Mouse (Mus musculus) liver, postnatal 0 days (tissue): Measurements from ENCODE around the gene Hyls1. TPM values are rescaled to one million over a fixed set of nuclear protein-coding genes. Genes with fewer than 3 reads are reported as not detected.

Source experiments
- ATAC-seq: fragments of 200-750 bp; cut with Nextera tagmentation; 2 replicates; pipeline ENCODE4 v1.8.0; 2017; ENCODE audit warnings: mild to moderate bottlenecking, moderate library complexity
- DNase-seq: peaks from one replicate; pipeline ENCODE4 v3.0.0-alpha.2; 2016
- H3K27ac ChIP-seq: fragments of 300-500 bp; sonication (generic); 2 replicates; pipeline ENCODE4 v1.5.1; 2014; ENCODE audit warnings: antibody characterized with exemption, moderate library complexity, mild to moderate bottlenecking, low read depth
- H3K27me3 ChIP-seq: fragments of 300-500 bp; sonication (generic); 2 replicates; pipeline ENCODE4 v1.6.1; 2014; ENCODE audit warnings: low read length, control low read depth, mixed read lengths; ENCODE audit not compliant: insufficient read depth
- H3K36me3 ChIP-seq: fragments of 300-500 bp; sonication (generic); replicated peaks from 2 replicates; pipeline ENCODE4 v1.6.1; 2014; ENCODE audit warnings: mild to moderate bottlenecking, control low read depth, low read length, moderate library complexity, mixed read lengths; ENCODE audit not compliant: insufficient read depth
- H3K4me1 ChIP-seq: fragments of 300-500 bp; sonication (generic); 2 replicates; pipeline ENCODE4 v1.6.1; 2014; ENCODE audit warnings: antibody characterized with exemption, mild to moderate bottlenecking, control low read depth; ENCODE audit not compliant: insufficient read depth
- H3K4me2 ChIP-seq: fragments of 300-500 bp; sonication (generic); 2 replicates; pipeline ENCODE4 v1.6.1; 2014; ENCODE audit warnings: low read depth, mild to moderate bottlenecking, low read length, moderate library complexity, mixed read lengths
- H3K4me3 ChIP-seq: fragments of 300-500 bp; sonication (generic); 2 replicates; pipeline ENCODE4 v1.5.1; 2014; ENCODE audit warnings: low read depth, low read length
- H3K9ac ChIP-seq: fragments of 300-500 bp; sonication (generic); replicated peaks from 2 replicates; pipeline ENCODE4 v1.6.1; 2014; ENCODE audit warnings: mild to moderate bottlenecking, moderate library complexity
- H3K9me3 ChIP-seq: fragments of 300-500 bp; sonication (generic); 2 replicates; pipeline ENCODE4 v1.6.1; 2016; ENCODE audit warnings: mild to moderate bottlenecking, control low read depth, low read length, mixed read lengths
- CTCF ChIP-seq: sonication (generic); IDR thresholded peaks from 2 replicates; pipeline ENCODE4 v1.5.1; 2016; ENCODE audit warnings: antibody characterized with exemption, low read depth
- EP300 ChIP-seq: IDR thresholded peaks from 2 replicates; pipeline ENCODE4 v1.6.1; 2016; ENCODE audit warnings: antibody characterized with exemption, low read depth, mild to moderate bottlenecking
- WGBS: fragments of 180-500 bp; shearing (Covaris S2); extraction: QIAGEN DNeasy Blood & Tissue Kit; methylation state at CpG from one replicate; pipeline ENCODE4 v1.1.7; 2014; ENCODE audit not compliant: insufficient replicate concordance; 5-methylcytosine and 5-hydroxymethylcytosine counted together
- polyA plus RNA-seq: library from polyadenylated mRNA; unstranded; fragments of >200 nt; fragmentation: Nextera tagmentation; extraction: Ambion mirVana; gene quantifications from 2 replicates; pipeline ENCODE4 v1.2.1, GENCODE M21; 2015

Hyls1 gene
- polyA plus RNA-seq, 1 experiment from 2014 or later, result 4.7 TPM

DNA sequence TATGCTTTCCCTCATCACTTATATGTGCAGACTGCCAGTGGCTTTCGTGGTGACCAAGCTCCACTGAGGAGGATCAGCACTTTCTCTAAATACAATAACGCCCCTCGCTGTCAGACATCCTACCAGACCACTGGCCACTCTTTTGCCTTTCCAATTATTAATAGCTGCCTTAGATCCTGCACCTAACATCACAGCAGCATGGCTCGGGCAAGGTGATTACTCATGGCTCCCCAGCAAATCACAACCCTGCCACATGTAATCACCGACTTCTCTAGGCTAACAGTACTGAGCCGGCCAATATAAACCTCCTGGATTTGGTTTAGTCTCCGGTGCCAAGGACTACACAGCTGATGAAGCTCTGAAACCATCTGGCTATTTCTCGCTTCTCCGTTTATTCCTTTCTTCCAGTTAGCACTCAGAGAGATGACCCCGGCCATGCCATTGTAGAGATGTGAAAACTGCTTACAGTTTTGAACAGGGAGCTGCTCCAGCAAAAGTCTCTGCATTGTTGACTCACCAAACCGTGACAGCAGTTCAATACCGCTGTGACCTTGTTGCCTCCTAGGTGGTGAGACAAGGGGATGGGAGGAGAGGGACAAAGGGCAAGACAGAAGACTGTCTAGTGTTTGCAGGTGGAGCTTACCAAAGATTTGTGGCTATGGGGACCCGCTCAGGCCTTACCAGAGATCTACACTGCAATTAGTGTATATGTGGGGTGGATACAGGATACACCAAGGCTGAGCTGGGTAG is 31.0 kb downstream of the Hyls1 start:
- Histone ChIP-seq H3K27ac (no peak overlapping the region), H3K9me3 (no peaks in the 10 kb centered on the region), H3K9ac (no peak overlapping the region), H3K4me3 (no peak overlapping the region), H3K36me3 (no peaks in the 10 kb centered on the region), H3K4me1 (no peaks in the 10 kb centered on the region), H3K27me3 (no peaks in the 10 kb centered on the region), H3K4me2 (no peak overlapping the region)
- no peak for ATAC-seq
- no peak for DNase-seq
- WGBS, result 71% methylated on average over 13 of the region's 13 CpGs
- TF ChIP-seq EP300, result no peak
- no peak for TF ChIP-seq CTCF

DNA sequence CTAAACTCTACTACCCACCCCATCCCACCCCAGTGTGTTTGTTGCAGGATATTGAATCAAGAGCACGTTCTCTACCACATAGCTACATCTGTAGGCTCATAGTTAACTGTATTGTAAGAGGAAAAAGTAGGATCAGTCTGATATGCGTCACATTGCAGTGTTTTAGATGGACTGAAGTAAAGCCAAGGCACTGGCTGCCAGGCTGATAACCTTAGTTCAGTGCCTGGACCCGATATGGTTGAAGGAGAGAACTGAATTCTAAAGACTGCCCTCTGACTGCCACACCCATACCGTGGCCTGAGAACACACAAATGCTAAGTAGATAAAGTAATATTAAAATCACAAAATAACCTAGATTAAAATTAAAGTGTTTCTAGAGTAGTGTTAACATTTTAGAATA is 34.3 kb downstream of the Hyls1 start:
- ATAC-seq (no peak), DNase-seq (no peak)
- H3K4me2 ChIP-seq, result no peak overlapping the region
- 55% methylated on average over 4 of the region's 4 CpGs for WGBS
- TF ChIP-seq EP300, result no peak
- no peak for TF ChIP-seq CTCF
- no peaks in the 10 kb centered on the region for H3K36me3 ChIP-seq
- H3K9ac ChIP-seq, result no peak overlapping the region
- H3K4me3 ChIP-seq, result no peak overlapping the region
- no peaks in the 10 kb centered on the region for H3K27me3 ChIP-seq
- H3K9me3 ChIP-seq, result no peaks in the 10 kb centered on the region
- no peak overlapping the region for H3K27ac ChIP-seq
- H3K4me1 ChIP-seq, result no peaks in the 10 kb centered on the region

DNA sequence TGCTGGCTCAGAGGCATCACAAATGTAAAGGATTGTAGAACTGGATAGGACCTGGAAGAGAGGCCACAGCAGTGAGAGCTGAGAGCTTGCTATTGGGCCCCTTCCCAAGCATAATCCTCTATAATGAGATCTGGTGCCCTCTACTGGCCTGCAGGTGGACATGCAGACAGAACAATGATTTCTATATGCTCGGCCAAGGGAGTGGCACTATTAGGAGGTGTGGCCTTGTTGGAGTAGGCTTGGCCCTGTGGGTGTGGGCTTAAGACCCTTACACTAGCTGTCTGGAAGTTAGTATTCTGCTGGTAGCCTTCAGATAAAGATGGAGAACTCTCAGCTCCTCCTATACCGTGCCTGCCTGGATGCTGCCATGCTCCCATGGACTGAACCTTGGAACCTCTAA is 35.1 kb downstream of the Hyls1 start:
- Histone ChIP-seq H3K4me3 (no peak overlapping the region), H3K9me3 (no peaks in the 10 kb centered on the region), H3K36me3 (no peaks in the 10 kb centered on the region), H3K9ac (no peak overlapping the region), H3K27ac (no peak overlapping the region), H3K4me1 (no peaks in the 10 kb centered on the region), H3K4me2 (no peak overlapping the region), H3K27me3 (no peaks in the 10 kb centered on the region)
- no peak for TF ChIP-seq EP300
- peak; percentile 85 for TF ChIP-seq CTCF
- peak; percentile 62 for ATAC-seq
- peak; percentile 48 for DNase-seq
- 9% methylated on average over 2 of the region's 2 CpGs for WGBS

DNA sequence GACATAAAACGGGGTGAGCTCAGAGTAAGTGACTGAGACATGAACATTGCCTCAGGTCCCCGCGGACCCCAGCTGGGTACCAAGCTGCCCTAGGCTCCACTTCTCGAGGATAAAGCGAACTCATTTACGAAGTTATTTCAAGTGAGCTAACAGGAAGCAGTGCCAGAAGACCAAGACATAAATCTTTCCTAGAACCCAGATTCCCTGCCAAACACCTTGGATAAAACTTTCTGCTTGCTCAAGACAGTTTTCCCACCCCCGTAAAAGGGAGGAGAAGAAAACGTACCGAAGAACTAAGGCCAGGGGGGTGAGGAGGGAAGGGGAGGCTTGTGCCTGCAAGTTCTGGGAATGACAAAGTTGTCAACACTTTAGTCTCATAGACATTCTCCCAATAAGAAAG is 36.9 kb downstream of the Hyls1 start:
- Histone ChIP-seq H3K4me1 (no peaks in the 10 kb centered on the region), H3K36me3 (no peaks in the 10 kb centered on the region), H3K4me3 (no peak overlapping the region), H3K4me2 (no peak overlapping the region), H3K27ac (no peak overlapping the region), H3K27me3 (no peaks in the 10 kb centered on the region), H3K9me3 (no peaks in the 10 kb centered on the region), H3K9ac (no peak overlapping the region)
- WGBS, result 68% methylated on average over 9 of the region's 9 CpGs
- DNase-seq, result no peak
- TF ChIP-seq CTCF, result no peak
- TF ChIP-seq EP300, result no peak
- ATAC-seq, result no peak

- no peak overlapping the region for H3K9ac ChIP-seq
- H3K9me3 ChIP-seq, result no peaks in the 10 kb centered on the region
- TF ChIP-seq EP300 (no peak), CTCF (no peak)
- H3K36me3 ChIP-seq, result no peaks in the 10 kb centered on the region
- no peak overlapping the region for H3K27ac ChIP-seq
- 31% methylated on average over 1 of the region's 1 CpGs for WGBS
- no peaks in the 10 kb centered on the region for H3K4me1 ChIP-seq
- no peaks in the 10 kb centered on the region for H3K27me3 ChIP-seq
- no peak overlapping the region for H3K4me3 ChIP-seq
- no peak for DNase-seq
- no peak for ATAC-seq
- H3K4me2 ChIP-seq, result no peak overlapping the region
Measured at GRCm38 (mm10) chr9:35529796-35530195, 40.4 kb downstream of the Hyls1 start.

DNA sequence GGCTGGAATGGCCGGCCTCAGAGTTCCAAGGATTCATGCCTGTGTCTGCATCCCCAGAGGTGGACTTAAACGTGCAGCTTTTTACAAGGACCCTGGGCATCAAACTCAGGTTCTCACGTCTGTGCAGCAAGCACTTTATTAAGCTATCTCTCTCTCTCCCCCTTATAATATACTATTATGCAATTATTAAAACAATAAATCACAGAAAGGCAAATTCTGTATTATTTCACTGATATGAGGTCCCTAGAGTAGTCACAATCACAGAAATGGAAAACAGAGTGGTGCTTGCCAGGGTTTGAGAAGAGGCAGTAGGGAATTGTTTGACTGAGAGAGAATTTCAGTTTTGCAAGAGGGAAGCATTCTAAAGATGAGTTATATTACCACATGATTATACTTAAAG is 41.1 kb downstream of the Hyls1 start:
- Histone ChIP-seq H3K9me3 (no peaks in the 10 kb centered on the region), H3K4me1 (no peaks in the 10 kb centered on the region), H3K9ac (no peak overlapping the region), H3K27ac (no peak overlapping the region), H3K27me3 (no peaks in the 10 kb centered on the region), H3K36me3 (no peaks in the 10 kb centered on the region), H3K4me2 (no peak overlapping the region), H3K4me3 (no peak overlapping the region)
- 64% methylated on average over 3 of the region's 3 CpGs for WGBS
- DNase-seq, result no peak
- ATAC-seq, result no peak
- TF ChIP-seq CTCF, result no peak
- no peak for TF ChIP-seq EP300

DNA sequence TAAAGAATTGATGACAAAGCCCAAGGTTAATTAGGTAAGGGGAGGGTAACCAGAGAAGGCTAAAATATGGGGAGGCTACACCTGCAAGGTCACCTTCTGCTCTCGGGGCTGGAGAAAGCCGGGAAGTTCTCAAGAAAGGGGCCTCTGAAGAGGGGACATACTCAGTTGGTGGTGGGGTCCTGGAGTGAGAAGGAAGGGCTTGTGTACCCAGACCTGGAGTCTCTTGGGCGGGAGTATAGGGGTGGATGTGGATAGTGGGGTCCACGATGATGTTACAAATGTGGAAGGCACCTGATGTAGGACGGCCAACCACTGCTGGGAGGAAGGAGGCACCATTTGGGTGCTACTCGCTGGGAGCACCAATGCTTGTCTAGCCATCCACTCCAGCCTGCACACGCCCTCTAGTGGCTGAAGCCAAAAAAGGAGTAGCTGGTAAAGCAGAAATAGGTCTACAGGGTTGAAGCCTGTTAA is 46.2 kb downstream of the Hyls1 start:
- no peaks in the 10 kb centered on the region for H3K27me3 ChIP-seq
- no peaks in the 10 kb centered on the region for H3K4me1 ChIP-seq
- no peak overlapping the region for H3K4me2 ChIP-seq
- H3K27ac ChIP-seq, result no peak overlapping the region
- H3K36me3 ChIP-seq, result no peaks in the 10 kb centered on the region
- peak; percentile 62 for DNase-seq
- ATAC-seq, result no peak; the same call in 1 of the 2 replicates
- TF ChIP-seq EP300, result no peak
- TF ChIP-seq CTCF, result peak; percentile 84
- H3K9me3 ChIP-seq, result no peaks in the 10 kb centered on the region
- no peak overlapping the region for H3K4me3 ChIP-seq
- H3K9ac ChIP-seq, result no peak overlapping the region
- WGBS, result 22% methylated on average over 7 of the region's 7 CpGs
